Mouse (Mus musculus) limb, embryonic 11.5 days (tissue): ENCODE data around the gene Prkcsh. TPM values are rescaled to one million over a fixed set of nuclear protein-coding genes. Genes with fewer than 3 reads are reported as not detected.

Experiments
- ATAC-seq: fragments of 200-750 bp; cut with Nextera tagmentation; 2 replicates; pipeline ENCODE4 v1.8.0; 2017; ENCODE audit warnings: low read depth; ENCODE audit not compliant: insufficient number of reproducible peaks, low FRiP score, low TSS enrichment
- DNase-seq: peaks from one replicate; pipeline ENCODE4 v3.0.0-alpha.2; 2015; ENCODE audit warnings: low spot score
- H3K27ac ChIP-seq: fragments of 300-500 bp; sonication (generic); replicated peaks from 2 replicates; pipeline ENCODE4 v1.5.1; 2014; ENCODE audit warnings: low read depth, mild to moderate bottlenecking, low read length
- H3K27me3 ChIP-seq: fragments of 300-500 bp; sonication (generic); 2 replicates; pipeline ENCODE4 v1.6.1; 2014; ENCODE audit warnings: mild to moderate bottlenecking, low read length, mixed read lengths; ENCODE audit not compliant: control insufficient read depth, insufficient read depth
- H3K36me3 ChIP-seq: fragments of 300-500 bp; sonication (generic); 2 replicates; pipeline ENCODE4 v1.6.1; 2014; ENCODE audit warnings: mild to moderate bottlenecking, low read length, moderate library complexity, mixed read lengths; ENCODE audit not compliant: control insufficient read depth, insufficient read depth
- H3K4me1 ChIP-seq: fragments of 300-500 bp; sonication (generic); 2 replicates; pipeline ENCODE4 v1.6.1; 2014; ENCODE audit warnings: low read length, mixed read lengths; ENCODE audit not compliant: control insufficient read depth, insufficient read depth
- H3K4me2 ChIP-seq: fragments of 300-500 bp; sonication (generic); 2 replicates; pipeline ENCODE4 v1.6.1; 2014; ENCODE audit warnings: low read depth, mild to moderate bottlenecking, moderate library complexity; ENCODE audit not compliant: severe bottlenecking
- H3K4me3 ChIP-seq: fragments of 300-500 bp; sonication (generic); 2 replicates; pipeline ENCODE4 v1.5.1; 2014; ENCODE audit warnings: low read depth, low read length
- H3K9ac ChIP-seq: fragments of 300-500 bp; sonication (generic); 2 replicates; pipeline ENCODE4 v1.6.1; 2014; ENCODE audit warnings: mild to moderate bottlenecking, low read length
- H3K9me3 ChIP-seq: fragments of 300-500 bp; sonication (generic); 2 replicates; pipeline ENCODE4 v1.6.1; 2016; ENCODE audit warnings: low read length; ENCODE audit not compliant: control insufficient read depth
- WGBS: fragments of 180-500 bp; shearing (Covaris S2); extraction: QIAGEN DNeasy Blood & Tissue Kit; methylation state at CpG from one replicate; pipeline ENCODE4 v1.1.7; 2014; 5-methylcytosine and 5-hydroxymethylcytosine counted together
- polyA plus RNA-seq: library from polyadenylated mRNA; unstranded; fragments of >200 nt; fragmentation: Nextera tagmentation; extraction: Ambion mirVana; gene quantifications from 2 replicates; pipeline ENCODE4 v1.2.1, GENCODE M21; 2014

The Prkcsh gene
- polyA plus RNA-seq, 1 experiment from 2014 or later: 86.4 TPM

DNA sequence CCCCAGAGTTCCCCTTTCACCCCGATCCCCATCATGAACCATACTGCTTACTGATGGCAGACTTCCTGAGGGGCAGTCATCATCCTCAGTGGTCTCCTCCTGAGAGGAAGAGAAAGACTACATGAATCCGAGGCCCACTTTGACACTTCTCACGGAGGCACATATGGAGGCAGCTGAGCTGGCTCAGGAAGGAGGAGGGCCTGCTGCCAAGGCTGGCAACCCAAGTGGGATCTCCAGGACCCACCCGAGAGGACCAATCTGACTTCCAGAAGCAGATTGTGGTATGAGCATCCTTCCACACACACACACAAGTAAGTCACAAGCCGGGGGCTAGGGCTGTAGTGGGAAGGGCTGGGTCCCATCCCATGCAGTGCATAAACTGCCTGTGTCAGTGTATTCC lies 25.3 kb upstream of the Prkcsh start:
- ATAC-seq (no peak), DNase-seq (no peak)
- 88% methylated on average over 5 of the region's 5 CpGs for WGBS
- H3K9me3 ChIP-seq: no peaks in the 10 kb centered on the region
- H3K27me3 ChIP-seq: no peaks in the 10 kb centered on the region
- no peak overlapping the region for H3K4me2 ChIP-seq
- no peak overlapping the region for H3K27ac ChIP-seq
- H3K4me3 ChIP-seq: no peak overlapping the region
- H3K4me1 ChIP-seq: no peaks in the 10 kb centered on the region
- no peaks in the 10 kb centered on the region for H3K36me3 ChIP-seq
- H3K9ac ChIP-seq: no peak overlapping the region

DNA sequence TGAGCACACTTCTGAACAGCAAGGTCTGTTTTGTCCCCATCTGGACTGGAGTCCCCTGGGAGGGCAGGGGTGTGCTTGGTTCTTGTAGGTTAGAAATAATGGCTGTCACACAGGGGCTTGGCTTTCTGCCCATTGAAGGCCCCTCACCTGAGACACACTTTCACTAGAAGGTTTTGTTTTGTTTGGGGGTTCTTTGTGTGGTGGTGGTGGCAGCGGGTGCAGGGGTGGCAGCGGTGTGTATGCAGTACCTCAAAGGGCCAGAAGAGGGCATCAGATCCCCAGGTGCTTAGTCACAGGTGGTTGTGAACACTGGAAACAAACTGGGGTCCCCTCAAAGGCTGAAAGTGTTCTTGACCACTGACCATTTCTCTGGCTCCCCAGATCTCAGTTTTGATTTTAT lies 24.6 kb upstream of the Prkcsh start:
- H3K4me3 ChIP-seq: no peak overlapping the region
- H3K9me3 ChIP-seq: no peaks in the 10 kb centered on the region
- H3K27ac ChIP-seq: no peak overlapping the region
- no peaks in the 10 kb centered on the region for H3K36me3 ChIP-seq
- H3K4me2 ChIP-seq: no peak overlapping the region
- 37% methylated on average over 2 of the region's 2 CpGs for WGBS
- ATAC-seq (no peak), DNase-seq (peak; percentile 43)
- no peaks in the 10 kb centered on the region for H3K4me1 ChIP-seq
- no peak overlapping the region for H3K9ac ChIP-seq
- H3K27me3 ChIP-seq: no peaks in the 10 kb centered on the region

DNA sequence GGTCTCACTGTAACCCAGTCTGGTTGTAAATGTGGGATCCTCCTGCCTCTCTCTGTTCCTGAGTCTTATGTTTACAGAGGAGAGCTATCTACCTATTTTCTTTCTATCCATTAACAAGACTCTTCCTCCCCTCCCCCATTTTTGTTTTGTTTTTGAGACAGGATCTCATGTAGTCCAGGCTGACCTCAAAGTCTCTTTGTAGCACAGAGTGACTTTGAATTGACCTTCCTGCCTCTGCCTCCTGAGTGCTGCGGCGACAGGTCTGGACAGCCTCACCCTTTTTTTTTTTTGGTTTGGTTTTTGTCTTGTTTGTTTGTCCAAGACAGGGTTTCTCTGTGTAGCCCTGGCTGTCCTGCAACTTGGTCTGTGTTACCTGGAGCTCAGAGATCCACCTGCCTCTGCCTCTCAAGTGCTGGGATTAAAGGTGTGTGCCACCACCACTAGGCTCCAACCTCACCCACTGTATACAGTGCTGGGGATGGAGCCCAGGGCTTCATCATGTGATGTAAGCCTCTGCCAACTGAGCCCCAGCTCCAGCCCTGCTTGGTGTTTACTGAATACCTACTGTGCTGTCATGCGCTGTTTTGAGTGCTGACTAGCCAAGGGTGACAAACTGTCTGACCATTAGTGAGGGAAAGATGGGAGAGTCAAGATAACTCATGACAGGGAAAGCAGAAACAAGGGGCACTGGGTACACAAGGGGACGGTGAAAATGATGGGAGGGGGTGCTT lies 24.0 kb upstream of the Prkcsh start:
- no peak overlapping the region for H3K27ac ChIP-seq
- no peaks in the 10 kb centered on the region for H3K36me3 ChIP-seq
- no peak overlapping the region for H3K9ac ChIP-seq
- 0 out of 2 replicates have a peak, but pooled peaks have one; percentile 17 for ATAC-seq
- H3K4me2 ChIP-seq: no peak overlapping the region
- no peaks in the 10 kb centered on the region for H3K4me1 ChIP-seq
- DNase-seq: no peak
- no peaks in the 10 kb centered on the region for H3K27me3 ChIP-seq
- WGBS: 92% methylated on average over 4 of the region's 4 CpGs
- H3K4me3 ChIP-seq: no peak overlapping the region
- no peaks in the 10 kb centered on the region for H3K9me3 ChIP-seq

DNA sequence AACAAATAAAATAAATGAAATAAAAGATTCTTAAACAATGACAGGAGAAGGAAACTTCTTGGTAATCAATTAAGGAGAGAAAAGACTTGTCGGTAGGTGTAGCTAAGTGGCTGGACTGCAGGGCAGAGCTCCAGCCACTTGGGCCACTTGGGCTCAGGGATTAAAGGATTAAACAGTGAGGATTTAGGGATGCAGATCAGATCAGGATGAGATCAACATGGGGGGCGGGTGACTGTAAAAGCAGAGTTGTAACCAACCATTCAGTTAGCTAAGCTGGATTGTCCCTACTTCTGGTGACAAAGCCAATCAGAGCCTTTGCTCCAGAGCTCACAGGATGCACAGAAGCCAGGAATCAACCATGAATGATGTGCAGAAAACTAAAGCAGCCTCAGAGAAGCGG lies 18.7 kb upstream of the Prkcsh start:
- no peak for ATAC-seq
- 28% methylated on average over 3 of the region's 3 CpGs for WGBS
- H3K27ac ChIP-seq: no peak overlapping the region
- H3K36me3 ChIP-seq: no peaks in the 10 kb centered on the region
- no peaks in the 10 kb centered on the region for H3K9me3 ChIP-seq
- DNase-seq: no peak
- H3K4me3 ChIP-seq: no peak overlapping the region
- H3K27me3 ChIP-seq: peaks cover 23% of the 10 kb centered on the region
- no peak overlapping the region for H3K9ac ChIP-seq
- peaks cover 9% of the 10 kb centered on the region; the same call in 1 of the 2 replicates for H3K4me1 ChIP-seq
- no peak overlapping the region for H3K4me2 ChIP-seq

DNA sequence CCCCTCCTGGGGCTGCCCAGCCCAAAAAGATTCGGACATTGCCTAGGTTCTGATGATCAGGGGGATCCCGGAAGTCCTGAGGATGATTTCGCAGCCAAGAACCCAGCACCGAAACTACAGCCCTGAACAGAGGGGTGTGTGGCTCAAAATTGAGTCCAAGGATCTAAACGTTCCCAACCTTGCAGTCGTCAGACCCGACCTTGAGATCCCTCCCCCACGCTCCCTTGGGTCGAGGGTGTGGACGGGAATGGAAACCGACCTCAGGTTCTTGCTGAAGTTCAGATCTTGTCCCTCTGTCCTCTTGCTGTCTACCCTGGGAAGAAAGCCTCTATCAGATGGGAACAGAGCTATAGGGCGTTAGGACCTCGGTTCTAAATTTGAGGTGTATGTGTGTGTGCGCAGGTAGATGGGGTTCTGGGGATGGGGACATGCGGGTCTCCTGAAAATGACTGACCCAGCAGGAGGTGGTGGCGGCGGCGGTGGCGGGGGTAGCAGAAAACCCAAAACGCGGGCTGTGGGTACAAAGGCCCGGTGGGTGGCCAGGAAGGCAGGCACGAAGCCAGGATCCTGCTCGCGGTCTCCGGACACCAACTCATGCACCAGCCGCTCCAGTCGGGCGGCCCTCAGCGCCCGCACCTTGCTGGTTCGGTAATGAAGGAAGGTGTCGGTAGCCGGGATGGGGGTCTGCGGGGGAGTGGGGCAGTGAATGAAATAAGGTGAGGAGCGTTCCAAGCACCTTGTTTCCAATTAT lies 14.8 kb upstream of the Prkcsh start:
- DNase-seq (no peak), ATAC-seq (no peak)
- Histone ChIP-seq H3K9me3 (no peaks in the 10 kb centered on the region), H3K27me3 (peaks cover 59% of the 10 kb centered on the region), H3K27ac (no peak overlapping the region), H3K4me3 (peak overlapping the region; percentile 39), H3K4me2 (peak overlapping the region; percentile 79; the same call in 1 of the 2 replicates), H3K4me1 (peaks cover 18% of the 10 kb centered on the region; the same call in 1 of the 2 replicates), H3K36me3 (no peaks in the 10 kb centered on the region), H3K9ac (no peak overlapping the region)
- WGBS: 6% methylated on average over 36 of the region's 36 CpGs

DNA sequence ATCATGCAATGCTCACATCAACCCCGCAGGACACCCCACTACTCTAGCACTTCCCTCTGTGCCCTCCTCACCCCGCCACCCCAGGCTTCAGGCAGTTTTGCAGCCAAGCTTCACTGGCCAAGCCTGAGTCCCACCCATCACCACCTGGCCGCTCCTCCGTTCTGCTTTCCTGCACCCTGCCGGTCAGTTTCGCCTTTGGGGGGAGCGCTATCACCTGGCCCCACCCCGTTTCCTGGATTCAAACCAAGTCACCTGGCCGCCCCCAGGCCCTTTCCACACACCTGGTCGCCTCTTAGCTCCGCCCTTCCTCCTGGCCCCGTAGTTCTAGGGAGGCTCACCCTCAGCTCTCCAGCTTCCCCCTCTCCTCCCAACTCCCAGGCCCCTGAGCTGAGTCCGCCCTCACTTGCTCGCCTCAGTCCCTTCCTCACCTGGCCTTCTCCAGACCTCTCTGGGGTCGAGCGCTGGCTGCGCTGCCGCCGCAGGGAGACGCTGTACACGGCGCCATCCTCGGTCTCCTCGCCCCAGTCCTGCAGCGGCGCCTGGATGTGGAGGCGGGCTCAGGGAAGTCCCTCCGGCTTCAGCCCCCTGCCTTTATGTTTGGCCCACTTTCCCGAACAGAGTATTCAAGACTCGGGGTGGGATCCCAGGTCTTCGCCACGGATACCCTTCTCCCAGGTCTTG lies 14.0 kb upstream of the Prkcsh start:
- Histone ChIP-seq H3K4me3 (peak overlapping the region; percentile 39), H3K27me3 (peaks cover 59% of the 10 kb centered on the region), H3K4me1 (peaks cover 18% of the 10 kb centered on the region; the same call in 1 of the 2 replicates), H3K9ac (peak overlapping the region; percentile 45), H3K36me3 (no peaks in the 10 kb centered on the region), H3K9me3 (no peaks in the 10 kb centered on the region), H3K27ac (no peak overlapping the region), H3K4me2 (peak overlapping the region; percentile 79)
- peak; percentile 40 for DNase-seq
- under 1% methylated on average over 32 of the region's 32 CpGs for WGBS
- ATAC-seq: no peak

DNA sequence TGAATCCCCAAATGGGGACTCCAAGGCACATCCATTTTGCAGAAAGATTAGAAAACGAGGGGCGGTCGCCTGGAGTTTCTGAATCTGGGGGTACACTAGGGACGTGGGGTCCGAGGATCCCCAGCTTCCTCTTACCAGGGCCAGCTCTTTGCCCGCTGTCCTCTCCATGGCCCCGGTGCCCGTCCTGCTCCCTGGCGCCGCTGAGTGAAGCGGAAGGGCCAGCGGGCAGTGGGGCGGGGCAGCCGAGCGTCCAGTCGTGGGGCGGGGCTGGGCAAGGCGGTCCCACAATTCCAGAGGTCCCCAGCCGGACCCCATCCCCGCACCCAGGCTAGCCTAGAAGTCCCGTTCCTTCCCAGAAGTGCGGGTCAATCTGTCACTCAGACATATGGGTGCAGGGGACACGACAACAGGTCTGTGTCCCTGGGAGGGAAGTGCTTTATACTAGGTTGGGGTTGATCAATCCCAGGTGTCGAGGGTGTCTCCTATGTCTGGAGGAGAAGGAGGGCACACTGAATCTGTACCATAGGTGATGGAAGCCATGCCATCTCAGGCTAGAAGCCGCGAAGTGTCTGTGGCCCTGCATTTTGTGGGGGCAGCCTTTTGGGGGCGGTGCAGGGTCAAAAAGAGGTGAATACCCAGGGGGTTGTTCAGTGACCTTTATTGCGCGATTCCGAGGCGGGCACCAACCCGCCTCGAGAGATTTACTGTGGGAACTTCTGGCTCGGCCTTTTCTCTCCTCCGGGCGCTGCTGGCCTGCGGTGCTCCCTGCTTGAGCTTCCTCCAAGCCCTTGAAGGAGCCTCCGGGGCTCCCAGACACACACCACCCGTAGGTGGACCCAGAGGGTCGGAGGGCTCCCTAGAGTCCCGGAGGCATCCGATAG lies 13.1 kb upstream of the Prkcsh start, which contains the start of gene Rgl3:
TSS of gene Rgl3 (minus strand) at position 217 of the 881 bp plus-strand sequence.
- Histone ChIP-seq H3K4me1 (peaks cover 18% of the 10 kb centered on the region; the same call in 1 of the 2 replicates), H3K4me2 (peak within 1 kb of the TSS; percentile 79), H3K9me3 (no peaks in the 10 kb centered on the region), H3K27me3 (peaks cover 59% of the 10 kb centered on the region), H3K36me3 (no peaks in the 10 kb centered on the region), H3K27ac (no peak within 1 kb of the TSS), H3K4me3 (peak within 1 kb of the TSS; percentile 39), H3K9ac (peak within 1 kb of the TSS; percentile 45)
- WGBS: 1% methylated on average over 42 of the region's 42 CpGs
- peak; percentile 62 for DNase-seq
- 0 out of 2 replicates have a peak, but pooled peaks have one; percentile 32 for ATAC-seq
